In the genomic region with DNA sequence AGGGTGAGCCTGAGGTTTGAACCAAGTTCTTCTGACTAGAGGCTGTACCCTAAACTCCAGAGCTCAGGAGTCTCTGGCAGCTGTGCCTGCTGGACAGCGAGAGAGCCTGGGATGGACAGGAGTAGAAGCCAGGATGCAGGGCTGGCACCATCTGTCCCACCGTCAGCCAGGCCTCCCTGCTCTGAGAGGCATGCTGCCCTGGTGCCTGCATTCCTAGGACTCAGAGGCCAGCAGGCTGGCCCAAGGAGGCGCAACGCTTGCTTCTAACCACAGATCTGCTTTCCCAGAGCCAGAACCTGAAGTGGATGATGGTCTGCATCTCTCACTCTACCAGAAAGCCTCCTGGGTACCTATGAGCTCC, we compare ENCODE assay signal across 11 mouse cellular contexts.
DNase-seq lines count a peak whose midpoint lies in the region; ATAC-seq and TF ChIP-seq lines count a peak whose summit lies in the region.
"Had no signal": no experiment of that assay in that cellular context is flagged by ENCODE, and none has a peak within 500 bp of the region (broad histone marks: within the 10 kb centered on the region; RNA-seq: fewer than 3 reads in every experiment).

No protein-coding gene starts in this region.

- no peaks in the 10 kb centered on the region for H3K9me3 ChIP-seq in midbrain, embryonic 12.5 days
- no peaks in the 10 kb centered on the region for H3K9me3 ChIP-seq in midbrain, embryonic 16.5 days (replicated peaks; ENCODE audit: control insufficient read depth, low read length, poor library complexity, severe bottlenecking)
- no peaks in the 10 kb centered on the region for H3K9me3 ChIP-seq in neural tube, embryonic 15.5 days (replicated peaks)
- H3K9me3 ChIP-seq: forebrain, embryonic 12.5 days had no signal

- WGBS in heart, adult 2 months = 60% methylated on average over 4 of the region's 4 CpGs
- 90% methylated on average over 4 of the region's 4 CpGs for WGBS in midbrain, embryonic 12.5 days
- 85% methylated on average over 4 of the region's 4 CpGs for WGBS in midbrain, embryonic 16.5 days
- WGBS in neural tube, embryonic 15.5 days = 84% methylated on average over 4 of the region's 4 CpGs

- no peak for ATAC-seq in midbrain, embryonic 12.5 days (ENCODE audit: low FRiP score, low read depth)
- ATAC-seq in midbrain, embryonic 16.5 days = no peak
- ATAC-seq in neural tube, embryonic 15.5 days (ENCODE audit: low FRiP score) = no peak
- ATAC-seq in granulocyte monocyte progenitor cell, adult 5-6 weeks (replicated peaks; ENCODE audit: poor library complexity, severe bottlenecking) = no peak

- H3K9ac ChIP-seq in heart, adult 2 months (ENCODE audit: low read depth, low read length) = no peak overlapping the region
- no peak overlapping the region for H3K9ac ChIP-seq in midbrain, embryonic 12.5 days (replicated peaks)
- H3K9ac ChIP-seq in midbrain, embryonic 16.5 days (ENCODE audit: low read depth, low read length) = no peak overlapping the region
- no peak overlapping the region for H3K9ac ChIP-seq in neural tube, embryonic 15.5 days (replicated peaks)
- H3K9ac ChIP-seq: forebrain, embryonic 12.5 days had no signal

- intact Hi-C loops in heart, adult 2 months (cut with DNase I) = no loop called here

- TF ChIP-seq EP300 in heart, adult 2 months (IDR thresholded peaks at IDR 0.05; ENCODE audit: insufficient read depth, low read depth, low read length) = no peak

- TF ChIP-seq CTCF in heart, adult 2 months (IDR thresholded peaks at IDR 0.05) = no peak

- no peak overlapping the region for H3K4me3 ChIP-seq in heart, adult 2 months
- no peak overlapping the region for H3K4me3 ChIP-seq in midbrain, embryonic 12.5 days
- H3K4me3 ChIP-seq in midbrain, embryonic 16.5 days (ENCODE audit: low read depth, low read length) = no peak overlapping the region
- no peak overlapping the region for H3K4me3 ChIP-seq in neural tube, embryonic 15.5 days (replicated peaks)
- H3K4me3 ChIP-seq: forebrain, embryonic 12.5 days had no signal

- peaks cover 3% of the 10 kb centered on the region for H3K36me3 ChIP-seq in heart, adult 2 months (ENCODE audit: control insufficient read depth, insufficient read depth, low read length)
- H3K36me3 ChIP-seq in midbrain, embryonic 12.5 days = peaks cover 60% of the 10 kb centered on the region
- H3K36me3 ChIP-seq in midbrain, embryonic 16.5 days (ENCODE audit: control insufficient read depth, insufficient read depth, low read length) = no peaks in the 10 kb centered on the region
- H3K36me3 ChIP-seq in neural tube, embryonic 15.5 days = peaks cover 15% of the 10 kb centered on the region; the same call in 1 of the 2 replicates

- peaks cover 6% of the 10 kb centered on the region; the same call in 1 of the 2 replicates for H3K79me2 ChIP-seq in heart, adult 2 months (replicated peaks; ENCODE audit: control insufficient read depth, insufficient read depth, low read length)

- peak overlapping the region; percentile 62 for H3K27ac ChIP-seq in heart, adult 2 months
- peak overlapping the region; percentile 12; the same call in 1 of the 2 replicates for H3K27ac ChIP-seq in midbrain, embryonic 12.5 days (replicated peaks)
- no peak overlapping the region; the same call in 1 of the 2 replicates for H3K27ac ChIP-seq in midbrain, embryonic 16.5 days (ENCODE audit: low read length)
- H3K27ac ChIP-seq in neural tube, embryonic 15.5 days (replicated peaks) = 0 out of 2 replicates have a peak overlapping the region, but pooled peaks have one; percentile 9
- H3K27ac ChIP-seq: forebrain, embryonic 12.5 days had no signal

- H3K4me2 ChIP-seq in midbrain, embryonic 12.5 days (replicated peaks) = no peak overlapping the region
- H3K4me2 ChIP-seq in midbrain, embryonic 16.5 days (ENCODE audit: low read length) = no peak overlapping the region
- H3K4me2 ChIP-seq in neural tube, embryonic 15.5 days = no peak overlapping the region
- H3K4me2 ChIP-seq: forebrain, embryonic 12.5 days had no signal

- H3K4me1 ChIP-seq in heart, adult 2 months (ENCODE audit: control insufficient read depth, insufficient read depth, low read length) = peaks cover 35% of the 10 kb centered on the region
- H3K4me1 ChIP-seq in midbrain, embryonic 12.5 days = peaks cover 9% of the 10 kb centered on the region; the same call in 1 of the 2 replicates
- peaks cover 12% of the 10 kb centered on the region for H3K4me1 ChIP-seq in midbrain, embryonic 16.5 days (ENCODE audit: control insufficient read depth, insufficient read depth, low read length)
- peaks cover 51% of the 10 kb centered on the region for H3K4me1 ChIP-seq in neural tube, embryonic 15.5 days

- DNase-seq in heart, adult 2 months = peak in 1 of 2 experiments; percentile 44
- no peak for DNase-seq in heart, adult 11 months
- peak; percentile 61 to 64 for DNase-seq in cerebellum, postnatal 36 days
- DNase-seq: heart, postnatal 4 days; kidney, adult 18-20 months; thymus, adult 2 months had no signal

- H3K27me3 ChIP-seq in heart, adult 2 months (ENCODE audit: control insufficient read depth, insufficient read depth, low read length) = no peaks in the 10 kb centered on the region
- no peaks in the 10 kb centered on the region for H3K27me3 ChIP-seq in midbrain, embryonic 12.5 days
- no peaks in the 10 kb centered on the region for H3K27me3 ChIP-seq in midbrain, embryonic 16.5 days (ENCODE audit: control insufficient read depth, insufficient read depth, low read depth, low read length)
- no peaks in the 10 kb centered on the region for H3K27me3 ChIP-seq in neural tube, embryonic 15.5 days (replicated peaks)
- H3K27me3 ChIP-seq: forebrain, embryonic 12.5 days had no signal

- no peak for TF ChIP-seq POLR2A in heart, adult 2 months (IDR thresholded peaks at IDR 0.05; ENCODE audit: insufficient read depth, low read depth, low read length)
